Mouse (Mus musculus): ENCODE results near the gene Pigu. TPM values are rescaled to one million over a fixed set of nuclear protein-coding genes. Genes with fewer than 3 reads are reported as not detected.

Pigu gene
- polyA plus RNA-seq, 1 experiment from 2014 or later, result 60.4 TPM

- no peaks in the 10 kb centered on the region for H3K36me3 ChIP-seq (ENCODE audit: control insufficient read depth, insufficient read depth)
- no peaks in the 10 kb centered on the region for H3K9me3 ChIP-seq (ENCODE audit: control insufficient read depth, low read length)
- H3K4me2 ChIP-seq (ENCODE audit: low read length), result no peak overlapping the region
- no peak overlapping the region for H3K9ac ChIP-seq (replicated peaks; ENCODE audit: low read depth, low read length)
- no peak for ATAC-seq
- no peak overlapping the region for H3K27ac ChIP-seq (ENCODE audit: low read length)
- H3K4me3 ChIP-seq (replicated peaks; ENCODE audit: low read length), result no peak overlapping the region
- H3K27me3 ChIP-seq (replicated peaks; ENCODE audit: control insufficient read depth, insufficient read depth, low read length), result no peaks in the 10 kb centered on the region
- WGBS, result 85% methylated on average over 10 of the region's 10 CpGs
- H3K4me1 ChIP-seq (replicated peaks; ENCODE audit: control insufficient read depth, insufficient read depth, low read length), result peaks cover 8% of the 10 kb centered on the region
These were observed 84.6 kb downstream of the Pigu start for GRCm38 (mm10) chr2:155272396-155273170.

- Histone ChIP-seq H3K27me3 (replicated peaks; ENCODE audit: control insufficient read depth, insufficient read depth, low read length) (no peaks in the 10 kb centered on the region), H3K27ac (ENCODE audit: low read length) (no peak overlapping the region), H3K9ac (replicated peaks; ENCODE audit: low read depth, low read length) (no peak overlapping the region), H3K36me3 (ENCODE audit: control insufficient read depth, insufficient read depth) (no peaks in the 10 kb centered on the region), H3K4me1 (replicated peaks; ENCODE audit: control insufficient read depth, insufficient read depth, low read length) (peaks cover 2% of the 10 kb centered on the region), H3K4me3 (replicated peaks; ENCODE audit: low read length) (no peak overlapping the region), H3K4me2 (ENCODE audit: low read length) (no peak overlapping the region), H3K9me3 (ENCODE audit: control insufficient read depth, low read length) (no peaks in the 10 kb centered on the region)
- 80% methylated on average over 6 of the region's 6 CpGs for WGBS
- ATAC-seq, result no peak
These were observed 85.3 kb downstream of the Pigu start for GRCm38 (mm10) chr2:155271957-155272356.

DNA sequence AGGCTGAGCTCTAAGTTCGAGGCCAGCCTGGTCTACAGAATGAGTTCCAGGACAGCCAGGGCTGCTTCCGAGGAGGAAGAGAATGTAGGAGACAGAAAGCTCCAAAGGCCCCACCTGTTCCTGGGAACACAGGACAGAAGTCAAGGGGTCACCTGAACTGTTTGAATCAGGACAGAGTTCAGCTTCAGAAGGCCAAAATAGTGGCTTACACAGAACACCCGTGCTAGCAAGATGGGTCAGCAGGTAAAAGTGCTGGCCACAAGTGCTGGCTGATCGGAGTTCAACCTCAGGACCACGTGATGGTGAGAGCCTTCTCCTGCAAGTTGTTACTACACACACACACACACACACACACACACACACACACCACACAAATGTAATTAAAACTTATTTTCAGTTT lies 90.3 kb downstream of the Pigu start:
- H3K9me3 ChIP-seq (ENCODE audit: control insufficient read depth, low read length), result no peaks in the 10 kb centered on the region
- no peaks in the 10 kb centered on the region for H3K36me3 ChIP-seq (ENCODE audit: control insufficient read depth, insufficient read depth)
- H3K27me3 ChIP-seq (replicated peaks; ENCODE audit: control insufficient read depth, insufficient read depth, low read length), result no peaks in the 10 kb centered on the region
- ATAC-seq, result no peak
- no peak overlapping the region for H3K4me3 ChIP-seq (replicated peaks; ENCODE audit: low read length)
- WGBS, result 86% methylated on average over 5 of the region's 5 CpGs
- H3K4me1 ChIP-seq (replicated peaks; ENCODE audit: control insufficient read depth, insufficient read depth, low read length), result no peaks in the 10 kb centered on the region
- H3K9ac ChIP-seq (replicated peaks; ENCODE audit: low read depth, low read length), result no peak overlapping the region
- H3K4me2 ChIP-seq (ENCODE audit: low read length), result no peak overlapping the region
- H3K27ac ChIP-seq (ENCODE audit: low read length), result no peak overlapping the region

DNA sequence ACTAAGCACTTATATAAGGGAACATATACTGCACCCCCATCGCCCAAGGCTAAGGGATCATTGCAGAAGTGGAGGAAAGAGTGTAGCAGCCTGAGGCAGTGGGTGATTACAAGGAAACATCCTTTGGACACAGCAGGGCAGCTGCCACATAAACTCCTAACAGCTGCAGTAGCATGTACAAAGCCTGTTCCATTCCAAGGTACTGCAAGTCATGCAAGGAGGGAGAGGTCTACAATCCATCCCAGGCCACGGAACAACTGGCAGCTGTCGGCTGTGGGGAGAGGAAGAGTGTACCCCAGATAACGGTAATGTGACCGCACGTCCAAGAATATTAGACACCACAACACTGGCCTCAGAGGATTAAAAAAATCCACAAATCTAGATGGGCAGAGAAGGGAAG lies 91.7 kb downstream of the Pigu start:
- Histone ChIP-seq H3K4me1 (replicated peaks; ENCODE audit: control insufficient read depth, insufficient read depth, low read length) (no peaks in the 10 kb centered on the region), H3K4me3 (replicated peaks; ENCODE audit: low read length) (no peak overlapping the region), H3K9ac (replicated peaks; ENCODE audit: low read depth, low read length) (no peak overlapping the region), H3K27ac (ENCODE audit: low read length) (no peak overlapping the region), H3K27me3 (replicated peaks; ENCODE audit: control insufficient read depth, insufficient read depth, low read length) (no peaks in the 10 kb centered on the region), H3K9me3 (ENCODE audit: control insufficient read depth, low read length) (no peaks in the 10 kb centered on the region), H3K4me2 (ENCODE audit: low read length) (no peak overlapping the region), H3K36me3 (ENCODE audit: control insufficient read depth, insufficient read depth) (no peaks in the 10 kb centered on the region)
- no peak for ATAC-seq
- WGBS, result 91% methylated on average over 6 of the region's 6 CpGs

- 94% methylated on average over 5 of the region's 5 CpGs for WGBS
- H3K36me3 ChIP-seq (ENCODE audit: control insufficient read depth, insufficient read depth), result peaks cover 55% of the 10 kb centered on the region
These were observed 107.6 kb downstream of the Pigu start for GRCm38 (mm10) chr2:155249588-155249987.

DNA sequence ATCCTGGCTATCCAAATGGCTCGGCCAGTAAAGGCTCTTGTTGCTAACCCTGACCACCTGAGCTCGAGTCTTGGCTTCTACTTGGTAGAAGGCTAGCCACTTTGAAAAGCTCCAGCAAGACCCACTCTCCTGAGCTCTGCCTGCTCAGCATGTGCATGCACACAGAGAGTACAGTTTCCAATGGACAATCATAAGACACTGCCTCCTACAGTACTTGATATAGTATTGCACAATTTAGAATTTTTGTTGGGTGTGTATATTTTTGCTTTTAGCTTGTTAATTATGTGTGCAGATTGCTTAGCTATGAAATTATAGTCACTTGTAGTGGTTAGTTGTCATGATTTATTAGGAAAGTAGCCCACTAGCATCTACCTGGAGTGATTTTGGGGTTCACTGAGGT lies 108.5 kb downstream of the Pigu start:
- H3K4me3 ChIP-seq (replicated peaks; ENCODE audit: low read length), result no peak overlapping the region
- ATAC-seq, result no peak
- H3K4me2 ChIP-seq (ENCODE audit: low read length), result no peak overlapping the region
- no peak overlapping the region for H3K9ac ChIP-seq (replicated peaks; ENCODE audit: low read depth, low read length)
- no peaks in the 10 kb centered on the region for H3K4me1 ChIP-seq (replicated peaks; ENCODE audit: control insufficient read depth, insufficient read depth, low read length)
- WGBS, result 85% methylated on average over 2 of the region's 2 CpGs
- H3K36me3 ChIP-seq (ENCODE audit: control insufficient read depth, insufficient read depth), result peaks cover 61% of the 10 kb centered on the region
- H3K27me3 ChIP-seq (replicated peaks; ENCODE audit: control insufficient read depth, insufficient read depth, low read length), result no peaks in the 10 kb centered on the region
- no peaks in the 10 kb centered on the region for H3K9me3 ChIP-seq (ENCODE audit: control insufficient read depth, low read length)
- no peak overlapping the region for H3K27ac ChIP-seq (ENCODE audit: low read length)

More at GRCm38 (mm10) chr2:155249588-155249987, 107.6 kb downstream of the Pigu start:
- H3K4me3 ChIP-seq (replicated peaks; ENCODE audit: low read length), result no peak overlapping the region
- H3K4me1 ChIP-seq (replicated peaks; ENCODE audit: control insufficient read depth, insufficient read depth, low read length), result no peaks in the 10 kb centered on the region
- H3K9ac ChIP-seq (replicated peaks; ENCODE audit: low read depth, low read length), result no peak overlapping the region
- no peaks in the 10 kb centered on the region for H3K27me3 ChIP-seq (replicated peaks; ENCODE audit: control insufficient read depth, insufficient read depth, low read length)
- ATAC-seq, result no peak
- H3K4me2 ChIP-seq (ENCODE audit: low read length), result no peak overlapping the region
- no peak overlapping the region for H3K27ac ChIP-seq (ENCODE audit: low read length)
- no peaks in the 10 kb centered on the region for H3K9me3 ChIP-seq (ENCODE audit: control insufficient read depth, low read length)

DNA sequence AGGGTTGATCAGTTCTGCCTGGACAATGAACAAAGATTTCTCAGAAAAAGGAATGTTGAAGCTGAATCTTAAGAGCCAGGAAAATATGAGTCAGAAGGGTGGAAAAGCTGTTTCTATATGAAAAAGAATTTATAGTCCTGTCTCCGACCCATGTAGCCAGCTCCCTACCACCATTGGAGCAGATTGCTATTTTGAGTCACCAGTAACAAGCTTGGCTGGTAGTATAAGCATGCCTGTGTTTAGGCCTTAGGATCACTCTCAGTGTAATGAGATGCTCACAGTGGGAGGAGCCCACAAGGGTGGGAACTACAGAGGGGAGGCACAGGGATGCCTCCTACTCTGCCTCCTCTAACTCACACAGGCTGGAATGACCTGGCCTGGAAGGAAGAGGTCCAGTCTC lies 109.0 kb downstream of the Pigu start:
- 90% methylated on average over 1 of the region's 1 CpGs for WGBS
- Histone ChIP-seq H3K4me2 (ENCODE audit: low read length) (no peak overlapping the region), H3K9me3 (ENCODE audit: control insufficient read depth, low read length) (no peaks in the 10 kb centered on the region), H3K27me3 (replicated peaks; ENCODE audit: control insufficient read depth, insufficient read depth, low read length) (no peaks in the 10 kb centered on the region), H3K4me3 (replicated peaks; ENCODE audit: low read length) (no peak overlapping the region), H3K4me1 (replicated peaks; ENCODE audit: control insufficient read depth, insufficient read depth, low read length) (no peaks in the 10 kb centered on the region), H3K27ac (ENCODE audit: low read length) (no peak overlapping the region), H3K36me3 (ENCODE audit: control insufficient read depth, insufficient read depth) (peaks cover 62% of the 10 kb centered on the region), H3K9ac (replicated peaks; ENCODE audit: low read depth, low read length) (no peak overlapping the region)
- no peak for ATAC-seq

DNA sequence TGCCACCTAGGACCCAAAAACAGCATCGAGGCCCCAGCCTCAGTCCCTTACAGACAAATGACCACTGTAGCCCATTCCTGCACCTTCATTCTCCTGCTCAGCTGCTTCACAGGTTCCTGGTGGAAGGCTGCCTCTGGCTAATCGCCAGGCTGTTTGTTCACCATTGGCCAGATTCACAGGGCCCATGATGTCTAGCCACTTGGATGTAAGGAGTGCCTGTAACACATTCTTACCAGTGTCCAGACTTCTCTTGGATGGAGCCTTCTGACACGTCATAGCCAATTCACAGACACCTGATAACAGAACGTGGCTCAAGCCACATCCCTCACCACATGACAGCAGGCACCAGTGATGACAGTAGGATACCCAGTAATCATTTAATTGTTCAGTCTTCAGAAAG lies 111.0 kb downstream of the Pigu start:
- no peak for ATAC-seq
- Histone ChIP-seq H3K4me3 (replicated peaks; ENCODE audit: low read length) (no peak overlapping the region), H3K9me3 (ENCODE audit: control insufficient read depth, low read length) (no peaks in the 10 kb centered on the region), H3K36me3 (ENCODE audit: control insufficient read depth, insufficient read depth) (peaks cover 59% of the 10 kb centered on the region), H3K27ac (ENCODE audit: low read length) (no peak overlapping the region), H3K9ac (replicated peaks; ENCODE audit: low read depth, low read length) (no peak overlapping the region), H3K4me1 (replicated peaks; ENCODE audit: control insufficient read depth, insufficient read depth, low read length) (no peaks in the 10 kb centered on the region), H3K27me3 (replicated peaks; ENCODE audit: control insufficient read depth, insufficient read depth, low read length) (no peaks in the 10 kb centered on the region), H3K4me2 (ENCODE audit: low read length) (no peak overlapping the region)
- 94% methylated on average over 4 of the region's 4 CpGs for WGBS

GRCm38 (mm10) chr2:155242296-155242855 lies 114.9 kb downstream of the Pigu start:
- Histone ChIP-seq H3K27me3 (replicated peaks; ENCODE audit: control insufficient read depth, insufficient read depth, low read length) (no peaks in the 10 kb centered on the region), H3K9me3 (ENCODE audit: control insufficient read depth, low read length) (no peaks in the 10 kb centered on the region), H3K4me1 (replicated peaks; ENCODE audit: control insufficient read depth, insufficient read depth, low read length) (peaks cover 17% of the 10 kb centered on the region), H3K27ac (ENCODE audit: low read length) (no peak overlapping the region), H3K9ac (replicated peaks; ENCODE audit: low read depth, low read length) (no peak overlapping the region), H3K36me3 (ENCODE audit: control insufficient read depth, insufficient read depth) (peaks cover 22% of the 10 kb centered on the region), H3K4me3 (replicated peaks; ENCODE audit: low read length) (no peak overlapping the region), H3K4me2 (ENCODE audit: low read length) (no peak overlapping the region)
- 90% methylated on average over 7 of the region's 7 CpGs for WGBS
- no peak for ATAC-seq

Measured in forebrain, embryonic 16.5 days (tissue).